Mouse (Mus musculus): ENCODE data around the gene Angptl7. TPM values are rescaled to one million over a fixed set of nuclear protein-coding genes. Genes with fewer than 3 reads are reported as not detected.

The Angptl7 gene
- polyA plus RNA-seq (2015; fragmentation: Nextera tagmentation; extraction: Ambion mirVana), result 12.5 and 15.0 TPM in 2 replicates

DNA sequence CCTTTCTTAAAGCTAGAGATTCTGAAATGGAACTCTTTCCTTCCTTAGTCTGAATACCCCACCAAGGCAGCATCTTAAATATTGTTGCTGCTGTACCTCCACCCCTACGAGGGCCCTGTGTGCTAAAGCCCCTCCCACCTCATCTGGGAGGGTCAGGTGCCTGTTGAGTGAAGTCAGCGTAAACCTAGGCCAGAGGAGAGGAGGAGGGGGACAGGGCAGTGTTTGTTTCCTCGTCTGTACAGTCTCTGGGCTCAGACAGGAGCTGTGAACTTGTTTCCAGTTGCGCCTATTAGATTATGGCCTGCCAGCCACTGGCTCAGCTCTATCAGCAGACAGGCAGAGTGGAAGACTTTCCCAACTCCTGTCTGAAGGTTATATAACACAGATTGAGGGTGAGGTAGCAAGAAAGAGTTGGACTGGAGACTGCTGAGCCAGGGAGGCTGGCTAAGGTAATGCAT lies at the start of gene Angptl7:
Angptl7 (minus strand) TSS at position 51 of the 458 bp plus-strand sequence.
- ATAC-seq (replicated peaks; ENCODE audit: extremely low read depth, insufficient read depth, low FRiP score), result peak; percentile 39; the same call in 1 of the 2 replicates
- Histone ChIP-seq H3K27ac (ENCODE audit: low read length) (no peak within 1 kb of the TSS), H3K4me1 (ENCODE audit: control insufficient read depth, insufficient read depth, low read length) (peaks cover 7% of the 10 kb centered on the region; the same call in 1 of the 2 replicates), H3K4me2 (ENCODE audit: low read depth, low read length) (no peak within 1 kb of the TSS), H3K4me3 (ENCODE audit: low read length) (no peak within 1 kb of the TSS), H3K36me3 (ENCODE audit: control insufficient read depth, insufficient read depth) (peaks cover 14% of the 10 kb centered on the region), H3K9me3 (replicated peaks; ENCODE audit: control insufficient read depth, low read length) (no peaks in the 10 kb centered on the region), H3K27me3 (ENCODE audit: control insufficient read depth, insufficient read depth, low read length) (no peaks in the 10 kb centered on the region), H3K9ac (ENCODE audit: low read length) (no peak within 1 kb of the TSS)
- WGBS, result 26% methylated on average over 4 of the region's 4 CpGs

DNA sequence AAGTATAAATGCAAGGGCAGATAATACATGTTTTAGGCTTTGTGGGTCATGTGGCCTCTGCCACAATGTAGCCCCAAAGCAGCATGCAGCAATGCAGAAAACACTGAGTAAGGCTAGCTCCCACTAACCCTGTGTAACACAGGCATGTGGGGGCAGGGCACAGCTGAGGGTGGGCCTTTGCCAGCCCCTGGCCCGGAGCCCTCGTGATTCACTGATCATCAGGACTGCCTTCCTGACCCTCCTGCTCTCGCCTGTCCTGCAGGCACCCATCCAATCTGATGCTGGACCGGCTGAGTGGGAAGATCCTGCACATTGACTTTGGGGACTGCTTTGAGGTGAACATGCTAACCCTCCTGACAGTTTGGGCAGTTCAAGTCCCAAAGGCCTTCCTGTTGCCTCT lies 48.8 kb upstream of the Angptl7 start:
- H3K4me1 ChIP-seq (ENCODE audit: control insufficient read depth, insufficient read depth, low read length), result no peaks in the 10 kb centered on the region
- no peak overlapping the region for H3K27ac ChIP-seq (ENCODE audit: low read length)
- no peak overlapping the region for H3K4me3 ChIP-seq (ENCODE audit: low read length)
- 89% methylated on average over 4 of the region's 4 CpGs for WGBS
- no peaks in the 10 kb centered on the region for H3K9me3 ChIP-seq (replicated peaks; ENCODE audit: control insufficient read depth, low read length)
- no peak overlapping the region for H3K9ac ChIP-seq (ENCODE audit: low read length)
- no peaks in the 10 kb centered on the region for H3K27me3 ChIP-seq (ENCODE audit: control insufficient read depth, insufficient read depth, low read length)
- no peak overlapping the region for H3K4me2 ChIP-seq (ENCODE audit: low read depth, low read length)
- H3K36me3 ChIP-seq (ENCODE audit: control insufficient read depth, insufficient read depth), result peaks cover 80% of the 10 kb centered on the region
- ATAC-seq (replicated peaks; ENCODE audit: extremely low read depth, insufficient read depth, low FRiP score), result no peak

DNA sequence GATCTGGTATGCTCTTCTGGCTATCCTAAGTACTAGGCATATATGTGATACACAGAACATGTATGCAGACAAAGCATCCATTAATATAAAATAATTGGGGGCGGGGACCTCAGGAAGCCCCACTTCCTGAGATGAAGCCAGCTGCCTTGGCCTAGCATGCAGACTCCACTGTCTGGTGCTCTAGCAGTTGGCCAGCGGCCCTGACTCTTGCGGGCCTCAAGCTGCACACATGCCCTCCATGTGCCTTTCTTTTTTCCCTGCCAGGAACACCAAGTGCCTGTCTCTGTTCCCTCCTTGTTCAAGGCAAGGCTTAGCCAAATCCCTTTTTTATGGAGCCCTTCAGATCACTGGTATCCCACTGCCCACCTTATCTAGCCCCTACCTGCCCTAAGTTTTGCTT lies 35.6 kb upstream of the Angptl7 start:
- H3K9me3 ChIP-seq (replicated peaks; ENCODE audit: control insufficient read depth, low read length), result no peaks in the 10 kb centered on the region
- WGBS, result 72% methylated on average over 3 of the region's 3 CpGs
- H3K4me1 ChIP-seq (ENCODE audit: control insufficient read depth, insufficient read depth, low read length), result no peaks in the 10 kb centered on the region
- no peak overlapping the region for H3K9ac ChIP-seq (ENCODE audit: low read length)
- H3K27me3 ChIP-seq (ENCODE audit: control insufficient read depth, insufficient read depth, low read length), result no peaks in the 10 kb centered on the region
- no peak overlapping the region for H3K27ac ChIP-seq (ENCODE audit: low read length)
- ATAC-seq (replicated peaks; ENCODE audit: extremely low read depth, insufficient read depth, low FRiP score), result no peak
- H3K4me2 ChIP-seq (ENCODE audit: low read depth, low read length), result no peak overlapping the region
- peaks cover 73% of the 10 kb centered on the region for H3K36me3 ChIP-seq (ENCODE audit: control insufficient read depth, insufficient read depth)
- no peak overlapping the region for H3K4me3 ChIP-seq (ENCODE audit: low read length)

DNA sequence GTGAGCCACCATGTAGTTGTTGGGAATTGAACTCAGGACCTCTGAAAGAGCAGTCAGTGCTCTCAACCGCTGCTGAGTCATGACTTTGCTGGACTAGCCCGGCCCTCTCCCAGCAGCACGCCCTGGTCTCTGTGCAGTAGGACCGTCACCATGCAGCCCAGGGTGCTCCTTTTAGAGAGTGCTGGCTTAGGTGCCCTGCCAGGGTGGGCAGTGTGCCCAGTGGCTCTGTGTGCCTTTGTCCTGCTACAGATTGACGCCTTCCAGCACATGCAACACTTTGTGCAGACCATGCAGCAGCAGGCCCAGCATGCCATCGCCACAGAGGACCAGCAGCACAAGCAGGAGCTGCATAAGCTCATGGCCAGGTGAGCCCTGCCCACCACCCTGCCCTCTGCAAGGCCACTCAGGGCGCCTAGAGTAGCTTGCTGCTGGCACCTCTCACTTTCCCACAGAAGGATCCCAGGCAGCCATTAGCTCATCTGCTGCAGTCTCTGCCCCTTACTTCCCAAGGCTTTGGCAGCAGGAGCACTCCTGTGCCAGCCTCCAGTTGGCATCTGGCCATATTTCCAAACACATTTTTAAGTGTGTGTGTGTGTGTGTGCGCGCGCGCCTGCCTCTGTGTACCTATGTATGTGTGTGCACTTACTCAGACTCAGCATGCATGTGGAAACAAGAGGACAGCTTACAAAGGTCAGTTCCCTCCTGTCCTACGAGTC lies 33.5 kb upstream of the Angptl7 start:
- no peaks in the 10 kb centered on the region for H3K27me3 ChIP-seq (ENCODE audit: control insufficient read depth, insufficient read depth, low read length)
- H3K27ac ChIP-seq (ENCODE audit: low read length), result no peak overlapping the region
- no peaks in the 10 kb centered on the region for H3K4me1 ChIP-seq (ENCODE audit: control insufficient read depth, insufficient read depth, low read length)
- 89% methylated on average over 12 of the region's 12 CpGs for WGBS
- peaks cover 68% of the 10 kb centered on the region for H3K36me3 ChIP-seq (ENCODE audit: control insufficient read depth, insufficient read depth)
- no peaks in the 10 kb centered on the region for H3K9me3 ChIP-seq (replicated peaks; ENCODE audit: control insufficient read depth, low read length)
- no peak overlapping the region for H3K4me3 ChIP-seq (ENCODE audit: low read length)
- no peak overlapping the region for H3K4me2 ChIP-seq (ENCODE audit: low read depth, low read length)
- no peak for ATAC-seq (replicated peaks; ENCODE audit: extremely low read depth, insufficient read depth, low FRiP score)
- no peak overlapping the region for H3K9ac ChIP-seq (ENCODE audit: low read length)

DNA sequence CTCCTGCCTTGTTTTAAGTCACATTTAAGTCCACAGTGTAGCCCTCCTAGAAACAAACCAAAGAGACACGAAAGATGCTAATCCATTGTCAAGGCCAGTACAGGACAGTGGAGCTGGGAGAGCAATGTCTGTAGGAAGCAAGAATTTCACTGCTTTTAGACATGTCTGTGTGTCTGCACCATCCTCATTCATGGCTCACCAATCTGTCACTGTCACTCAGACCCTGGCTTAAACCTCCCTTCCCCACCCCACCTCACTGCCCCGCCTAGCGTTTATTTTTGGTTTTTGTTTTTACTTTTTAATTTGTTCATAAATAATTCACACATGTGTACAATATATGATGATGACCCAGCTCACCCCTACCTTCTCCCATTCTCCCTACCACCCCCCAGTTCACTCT lies 32.3 kb upstream of the Angptl7 start:
- no peaks in the 10 kb centered on the region for H3K4me1 ChIP-seq (ENCODE audit: control insufficient read depth, insufficient read depth, low read length)
- no peak overlapping the region for H3K4me2 ChIP-seq (ENCODE audit: low read depth, low read length)
- ATAC-seq (replicated peaks; ENCODE audit: extremely low read depth, insufficient read depth, low FRiP score), result no peak
- H3K27ac ChIP-seq (ENCODE audit: low read length), result no peak overlapping the region
- no peak overlapping the region for H3K4me3 ChIP-seq (ENCODE audit: low read length)
- peaks cover 58% of the 10 kb centered on the region for H3K36me3 ChIP-seq (ENCODE audit: control insufficient read depth, insufficient read depth)
- H3K27me3 ChIP-seq (ENCODE audit: control insufficient read depth, insufficient read depth, low read length), result no peaks in the 10 kb centered on the region
- no peak overlapping the region for H3K9ac ChIP-seq (ENCODE audit: low read length)
- no peaks in the 10 kb centered on the region for H3K9me3 ChIP-seq (replicated peaks; ENCODE audit: control insufficient read depth, low read length)
- WGBS, result 91% methylated on average over 3 of the region's 3 CpGs

DNA sequence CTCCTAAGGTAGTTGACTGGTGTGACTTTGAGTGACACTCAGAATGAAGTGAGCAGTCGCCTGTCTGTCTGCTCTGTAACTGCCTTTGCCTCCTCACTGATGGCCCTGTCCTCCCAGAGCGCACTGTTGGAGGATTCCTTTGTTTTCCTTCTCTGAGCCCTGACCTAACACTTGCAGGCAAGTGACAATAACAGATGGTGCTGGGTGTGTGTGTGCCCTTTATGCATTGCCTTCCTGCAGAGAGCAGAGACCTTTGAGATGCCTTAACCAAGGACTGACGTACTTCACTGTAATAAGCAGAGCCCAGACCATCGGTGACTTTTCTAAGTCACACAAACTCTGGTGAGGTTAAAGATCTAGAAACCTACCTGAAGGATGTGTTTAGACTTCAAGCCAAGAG lies 31.1 kb upstream of the Angptl7 start:
- 78% methylated on average over 4 of the region's 4 CpGs for WGBS
- no peak overlapping the region for H3K9ac ChIP-seq (ENCODE audit: low read length)
- no peak for ATAC-seq (replicated peaks; ENCODE audit: extremely low read depth, insufficient read depth, low FRiP score)
- H3K36me3 ChIP-seq (ENCODE audit: control insufficient read depth, insufficient read depth), result peaks cover 51% of the 10 kb centered on the region
- no peak overlapping the region for H3K27ac ChIP-seq (ENCODE audit: low read length)
- H3K4me2 ChIP-seq (ENCODE audit: low read depth, low read length), result no peak overlapping the region
- H3K27me3 ChIP-seq (ENCODE audit: control insufficient read depth, insufficient read depth, low read length), result no peaks in the 10 kb centered on the region
- H3K4me3 ChIP-seq (ENCODE audit: low read length), result no peak overlapping the region
- no peaks in the 10 kb centered on the region for H3K9me3 ChIP-seq (replicated peaks; ENCODE audit: control insufficient read depth, low read length)
- no peaks in the 10 kb centered on the region for H3K4me1 ChIP-seq (ENCODE audit: control insufficient read depth, insufficient read depth, low read length)

DNA sequence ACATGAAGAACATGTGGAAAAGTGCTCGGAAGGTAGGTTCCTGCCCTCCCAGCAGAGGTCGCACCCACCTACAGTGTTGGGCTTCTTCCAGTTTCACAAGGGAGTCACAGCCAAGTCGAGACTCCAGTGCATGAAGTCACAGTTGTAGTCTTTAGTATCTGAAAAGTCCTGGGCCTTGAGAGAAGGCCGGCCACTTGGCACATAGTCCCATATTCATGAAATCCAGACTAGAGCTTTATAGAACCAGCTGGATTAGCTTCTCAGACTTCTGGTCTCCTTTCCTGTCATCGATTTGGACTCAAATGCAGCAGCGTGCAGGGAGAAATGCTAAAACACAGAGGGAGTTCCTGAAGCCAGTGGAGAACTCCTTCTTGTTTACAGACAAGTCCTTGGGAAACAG lies 30.5 kb upstream of the Angptl7 start:
- no peak overlapping the region for H3K4me3 ChIP-seq (ENCODE audit: low read length)
- no peaks in the 10 kb centered on the region for H3K9me3 ChIP-seq (replicated peaks; ENCODE audit: control insufficient read depth, low read length)
- H3K27me3 ChIP-seq (ENCODE audit: control insufficient read depth, insufficient read depth, low read length), result no peaks in the 10 kb centered on the region
- no peak; the same call in 1 of the 2 replicates for ATAC-seq (replicated peaks; ENCODE audit: extremely low read depth, insufficient read depth, low FRiP score)
- no peaks in the 10 kb centered on the region for H3K4me1 ChIP-seq (ENCODE audit: control insufficient read depth, insufficient read depth, low read length)
- H3K4me2 ChIP-seq (ENCODE audit: low read depth, low read length), result no peak overlapping the region
- WGBS, result 86% methylated on average over 6 of the region's 6 CpGs
- peaks cover 49% of the 10 kb centered on the region for H3K36me3 ChIP-seq (ENCODE audit: control insufficient read depth, insufficient read depth)
- no peak overlapping the region for H3K9ac ChIP-seq (ENCODE audit: low read length)
- H3K27ac ChIP-seq (ENCODE audit: low read length), result no peak overlapping the region

DNA sequence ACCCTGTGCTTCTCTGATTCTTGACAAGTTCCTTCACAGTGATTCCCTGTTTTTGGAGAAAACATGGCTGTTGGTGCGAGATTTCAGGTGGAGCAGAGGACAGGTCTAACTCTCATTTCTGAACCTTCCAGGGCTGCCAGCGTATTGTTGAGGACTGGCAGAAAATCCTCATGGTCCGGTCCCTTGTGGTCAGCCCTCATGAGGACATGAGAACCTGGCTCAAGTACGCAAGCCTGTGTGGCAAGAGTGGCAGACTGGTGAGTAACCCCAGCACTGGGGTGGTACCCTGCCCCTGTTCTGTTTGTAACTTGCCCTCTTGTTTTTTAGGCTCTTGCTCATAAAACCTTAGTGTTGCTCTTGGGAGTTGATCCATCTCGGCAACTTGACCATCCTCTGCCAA lies 30.1 kb upstream of the Angptl7 start:
- Histone ChIP-seq H3K4me3 (ENCODE audit: low read length) (no peak overlapping the region), H3K9ac (ENCODE audit: low read length) (no peak overlapping the region), H3K9me3 (replicated peaks; ENCODE audit: control insufficient read depth, low read length) (no peaks in the 10 kb centered on the region), H3K27me3 (ENCODE audit: control insufficient read depth, insufficient read depth, low read length) (no peaks in the 10 kb centered on the region), H3K4me1 (ENCODE audit: control insufficient read depth, insufficient read depth, low read length) (no peaks in the 10 kb centered on the region), H3K27ac (ENCODE audit: low read length) (no peak overlapping the region), H3K4me2 (ENCODE audit: low read depth, low read length) (no peak overlapping the region), H3K36me3 (ENCODE audit: control insufficient read depth, insufficient read depth) (peaks cover 51% of the 10 kb centered on the region)
- no peak for ATAC-seq (replicated peaks; ENCODE audit: extremely low read depth, insufficient read depth, low FRiP score)
- 96% methylated on average over 5 of the region's 5 CpGs for WGBS

DNA sequence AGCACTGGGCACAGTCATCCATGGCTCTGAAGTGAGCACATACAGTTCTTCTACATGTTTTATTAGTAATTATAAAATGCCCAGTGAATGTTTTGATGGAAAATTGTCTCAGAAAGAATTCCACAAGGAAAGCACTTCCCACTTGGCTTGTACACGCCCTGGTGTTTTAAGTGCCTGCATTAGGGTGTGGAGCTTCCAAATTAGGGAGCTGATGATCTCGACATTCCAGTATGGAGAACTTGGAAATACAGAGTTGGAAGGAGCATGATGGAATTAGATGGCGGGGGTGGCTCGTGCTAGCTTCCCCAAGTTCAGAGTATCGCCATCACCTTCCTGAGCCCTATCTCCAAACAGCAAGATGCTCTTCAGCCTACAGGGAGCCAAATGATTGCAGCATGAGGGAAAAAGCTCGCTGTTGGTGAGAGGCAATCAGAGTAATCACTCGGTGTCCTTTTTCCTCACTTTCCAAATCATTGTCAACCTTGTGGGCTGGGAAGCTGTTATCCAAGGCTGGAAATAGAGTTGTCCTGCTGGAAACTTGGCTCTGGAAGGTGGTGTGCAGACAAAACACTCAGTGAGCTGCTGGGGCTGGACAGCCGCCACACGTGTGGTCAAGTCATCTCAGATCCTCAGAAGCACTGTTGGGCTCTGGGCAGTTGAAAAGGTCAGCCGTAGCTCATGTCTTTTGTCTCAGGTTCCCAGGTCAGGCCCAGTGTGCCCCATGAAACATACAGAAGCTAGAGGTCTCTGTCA lies 27.1 kb upstream of the Angptl7 start:
- no peaks in the 10 kb centered on the region for H3K4me1 ChIP-seq (ENCODE audit: control insufficient read depth, insufficient read depth, low read length)
- no peak overlapping the region for H3K4me2 ChIP-seq (ENCODE audit: low read depth, low read length)
- H3K36me3 ChIP-seq (ENCODE audit: control insufficient read depth, insufficient read depth), result peaks cover 51% of the 10 kb centered on the region
- 74% methylated on average over 10 of the region's 10 CpGs for WGBS
- no peak overlapping the region for H3K9ac ChIP-seq (ENCODE audit: low read length)
- H3K4me3 ChIP-seq (ENCODE audit: low read length), result no peak overlapping the region
- no peak overlapping the region for H3K27ac ChIP-seq (ENCODE audit: low read length)
- no peaks in the 10 kb centered on the region for H3K27me3 ChIP-seq (ENCODE audit: control insufficient read depth, insufficient read depth, low read length)
- no peak for ATAC-seq (replicated peaks; ENCODE audit: extremely low read depth, insufficient read depth, low FRiP score)
- H3K9me3 ChIP-seq (replicated peaks; ENCODE audit: control insufficient read depth, low read length), result no peaks in the 10 kb centered on the region
